Mouse (Mus musculus) lung, embryonic 14.5 days (tissue): ENCODE measurements around the gene Aff3. TPM values are rescaled to one million over a fixed set of nuclear protein-coding genes. Genes with fewer than 3 reads are reported as not detected.

Experiments
- ATAC-seq: fragments of 200-750 bp; cut with Nextera tagmentation; 2 replicates; pipeline ENCODE4 v1.8.0; 2017; ENCODE audit warnings: mild to moderate bottlenecking, moderate TSS enrichment, moderate library complexity; ENCODE audit not compliant: insufficient read depth
- DNase-seq: peaks from one replicate; pipeline ENCODE4 v3.0.0-alpha.2; 2015
- H3K27ac ChIP-seq: fragments of 300-500 bp; sonication (generic); 2 replicates; pipeline ENCODE4 v1.5.1; 2014; ENCODE audit warnings: low read depth, mild to moderate bottlenecking, moderate library complexity
- H3K27me3 ChIP-seq: fragments of 300-500 bp; sonication (generic); 2 replicates; pipeline ENCODE4 v1.6.1; 2014; ENCODE audit warnings: low read length, control low read depth; ENCODE audit not compliant: insufficient read depth
- H3K36me3 ChIP-seq: fragments of 300-500 bp; sonication (generic); 2 replicates; pipeline ENCODE4 v1.6.1; 2014; ENCODE audit warnings: control low read depth; ENCODE audit not compliant: insufficient read depth
- H3K4me1 ChIP-seq: fragments of 300-500 bp; sonication (generic); 2 replicates; pipeline ENCODE4 v1.6.1; 2014; ENCODE audit warnings: antibody characterized with exemption, control low read depth; ENCODE audit not compliant: insufficient read depth
- H3K4me2 ChIP-seq: fragments of 300-500 bp; sonication (generic); 2 replicates; pipeline ENCODE4 v1.6.1; 2014; ENCODE audit warnings: mild to moderate bottlenecking
- H3K4me3 ChIP-seq: fragments of 300-500 bp; sonication (generic); 2 replicates; pipeline ENCODE4 v1.5.1; 2014; ENCODE audit warnings: low read depth, low read length
- H3K9ac ChIP-seq: fragments of 300-500 bp; sonication (generic); 2 replicates; pipeline ENCODE4 v1.6.1; 2014
- H3K9me3 ChIP-seq: fragments of 300-500 bp; sonication (generic); 2 replicates; pipeline ENCODE4 v1.6.1; 2016; ENCODE audit warnings: low read depth, low read length, control low read depth
- CTCF ChIP-seq: IDR thresholded peaks from 2 replicates; pipeline ENCODE4 v1.5.1; 2016; ENCODE audit warnings: antibody characterized with exemption, low read depth
- WGBS: fragments of 180-500 bp; shearing (Covaris S2); extraction: QIAGEN DNeasy Blood & Tissue Kit; methylation state at CpG from one replicate; pipeline ENCODE4 v1.1.7; 2014; 5-methylcytosine and 5-hydroxymethylcytosine counted together
- polyA plus RNA-seq: library from polyadenylated mRNA; unstranded; fragments of >200 nt; fragmentation: Nextera tagmentation; extraction: Ambion mirVana; gene quantifications from 2 replicates; pipeline ENCODE4 v1.2.1, GENCODE M21; 2014

Gene Aff3
- polyA plus RNA-seq, 1 experiment from 2014 or later = 15.2 TPM

GRCm38 (mm10) chr1:38377930-38378329, 286.8 kb downstream of the Aff3 start:
- WGBS = 64% methylated on average over 3 of the region's 3 CpGs
- Histone ChIP-seq H3K4me1 (no peaks in the 10 kb centered on the region), H3K27ac (no peak overlapping the region), H3K36me3 (no peaks in the 10 kb centered on the region), H3K4me2 (no peak overlapping the region), H3K27me3 (no peaks in the 10 kb centered on the region), H3K4me3 (no peak overlapping the region), H3K9me3 (no peaks in the 10 kb centered on the region), H3K9ac (no peak overlapping the region)
- no peak for ATAC-seq
- DNase-seq = no peak
- no peak for TF ChIP-seq CTCF

- no peaks in the 10 kb centered on the region for H3K36me3 ChIP-seq
- DNase-seq (no peak), ATAC-seq (no peak)
- H3K27me3 ChIP-seq = no peaks in the 10 kb centered on the region
- H3K4me1 ChIP-seq = no peaks in the 10 kb centered on the region
- TF ChIP-seq CTCF = no peak
- H3K4me2 ChIP-seq = no peak overlapping the region
- no peak overlapping the region for H3K9ac ChIP-seq
- no peaks in the 10 kb centered on the region for H3K9me3 ChIP-seq
- no peak overlapping the region for H3K4me3 ChIP-seq
- 75% methylated on average over 8 of the region's 8 CpGs for WGBS
- no peak overlapping the region for H3K27ac ChIP-seq
Measured at GRCm38 (mm10) chr1:38369166-38369565, 295.6 kb downstream of the Aff3 start.

DNA sequence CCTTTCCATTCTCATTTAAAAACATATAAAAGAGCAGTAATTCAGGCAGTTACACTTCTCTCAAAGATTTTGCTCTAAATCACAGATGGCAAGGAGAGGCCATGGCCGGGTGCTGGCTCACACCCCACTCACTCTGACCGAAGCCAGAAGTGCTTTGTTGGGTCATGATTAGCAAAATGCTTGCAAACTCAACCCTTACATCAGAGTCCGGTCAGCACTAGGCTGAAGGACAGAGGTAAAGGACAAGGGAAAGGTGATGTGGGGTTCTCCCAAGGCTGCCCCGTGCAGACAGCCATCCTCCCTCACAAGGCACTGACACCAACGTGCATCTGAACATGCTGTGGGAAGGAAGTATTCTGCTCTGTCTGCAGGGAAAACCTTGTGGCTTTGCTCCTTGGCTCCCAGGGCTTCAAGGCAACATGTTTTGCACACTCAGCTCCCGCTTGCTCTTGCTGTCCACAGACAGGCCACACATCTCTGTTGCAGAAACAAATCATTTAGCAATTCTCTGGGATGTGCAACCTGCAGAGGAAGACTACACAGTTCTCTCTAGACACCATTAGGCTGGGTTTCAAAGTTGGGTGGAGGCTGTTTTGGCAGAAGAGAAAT, 296.6 kb downstream of the Aff3 start:
- WGBS = 71% methylated on average over 6 of the region's 6 CpGs
- H3K4me3 ChIP-seq = no peak overlapping the region
- no peak overlapping the region for H3K9ac ChIP-seq
- H3K27me3 ChIP-seq = no peaks in the 10 kb centered on the region
- H3K36me3 ChIP-seq = no peaks in the 10 kb centered on the region
- H3K9me3 ChIP-seq = no peaks in the 10 kb centered on the region
- H3K4me1 ChIP-seq = no peaks in the 10 kb centered on the region
- no peak for DNase-seq
- peak; percentile 24; the same call in 1 of the 2 replicates for ATAC-seq
- H3K27ac ChIP-seq = no peak overlapping the region
- no peak overlapping the region for H3K4me2 ChIP-seq
- TF ChIP-seq CTCF = no peak

- no peak overlapping the region for H3K27ac ChIP-seq
- ATAC-seq (no peak), DNase-seq (no peak)
- no peaks in the 10 kb centered on the region for H3K4me1 ChIP-seq
- H3K4me3 ChIP-seq = no peak overlapping the region
- 94% methylated on average over 14 of the region's 14 CpGs for WGBS
- H3K9me3 ChIP-seq = no peaks in the 10 kb centered on the region
- H3K4me2 ChIP-seq = no peak overlapping the region
- no peak for TF ChIP-seq CTCF
- no peaks in the 10 kb centered on the region for H3K36me3 ChIP-seq
- no peak overlapping the region for H3K9ac ChIP-seq
- H3K27me3 ChIP-seq = no peaks in the 10 kb centered on the region
Measured at GRCm38 (mm10) chr1:38367404-38368080, 297.2 kb downstream of the Aff3 start.

DNA sequence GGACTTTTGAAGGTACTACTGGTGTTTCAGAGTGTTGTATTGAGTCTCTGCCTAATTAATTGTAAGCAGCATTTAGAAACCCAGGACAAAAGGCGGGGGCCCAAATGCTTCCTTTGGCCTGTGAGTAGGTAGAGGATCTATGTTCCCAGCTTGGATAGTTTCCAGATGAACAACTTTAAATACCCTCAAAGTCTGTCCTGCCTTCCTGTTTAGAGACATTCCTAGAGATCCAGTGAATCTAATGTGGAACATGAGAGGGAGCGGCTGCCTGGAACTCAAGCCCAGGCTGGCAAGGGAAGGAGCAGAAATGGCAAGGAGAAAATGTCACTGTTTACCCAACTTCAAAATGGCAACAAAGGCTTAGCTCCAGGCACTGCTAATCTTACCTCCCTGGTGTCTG, 300.9 kb downstream of the Aff3 start:
- no peak for ATAC-seq
- no peaks in the 10 kb centered on the region for H3K9me3 ChIP-seq
- no peak for TF ChIP-seq CTCF
- no peaks in the 10 kb centered on the region for H3K27me3 ChIP-seq
- WGBS = 73% methylated on average over 2 of the region's 2 CpGs
- H3K36me3 ChIP-seq = no peaks in the 10 kb centered on the region
- H3K9ac ChIP-seq = no peak overlapping the region
- H3K4me2 ChIP-seq = no peak overlapping the region
- H3K4me3 ChIP-seq = no peak overlapping the region
- peaks cover under 1% of the 10 kb centered on the region; the same call in 1 of the 2 replicates for H3K4me1 ChIP-seq
- no peak for DNase-seq
- no peak overlapping the region for H3K27ac ChIP-seq

DNA sequence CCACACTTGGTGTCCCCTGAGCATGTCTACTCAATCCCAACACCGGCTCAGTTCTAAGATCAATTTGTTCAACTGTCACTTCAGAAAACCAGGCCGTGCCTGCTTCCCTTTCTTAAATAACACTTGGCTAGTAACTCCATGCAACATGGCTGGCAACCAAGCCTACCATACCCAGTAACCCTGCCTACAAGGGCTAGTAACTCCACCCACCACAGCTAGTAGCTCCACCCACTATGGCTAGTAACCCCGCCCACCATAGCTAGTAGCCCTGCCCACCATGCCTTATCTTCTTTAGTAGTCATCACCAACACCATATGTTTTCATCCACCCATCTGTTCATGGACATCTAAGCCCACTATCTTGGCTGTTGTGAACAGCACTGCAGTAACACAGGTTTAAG, 302.5 kb downstream of the Aff3 start:
- no peak for TF ChIP-seq CTCF
- H3K9me3 ChIP-seq = no peaks in the 10 kb centered on the region
- DNase-seq = no peak
- 77% methylated on average over 3 of the region's 3 CpGs for WGBS
- no peak overlapping the region for H3K9ac ChIP-seq
- H3K27me3 ChIP-seq = no peaks in the 10 kb centered on the region
- H3K27ac ChIP-seq = no peak overlapping the region
- ATAC-seq = no peak
- no peak overlapping the region for H3K4me2 ChIP-seq
- no peak overlapping the region for H3K4me3 ChIP-seq
- peaks cover 16% of the 10 kb centered on the region for H3K4me1 ChIP-seq
- no peaks in the 10 kb centered on the region for H3K36me3 ChIP-seq

- H3K9me3 ChIP-seq = no peaks in the 10 kb centered on the region
- ATAC-seq (peak; percentile 69; the same call in 1 of the 2 replicates), DNase-seq (peak; percentile 69)
- no peak overlapping the region for H3K4me3 ChIP-seq
- peak overlapping the region; percentile 37 for H3K27ac ChIP-seq
- peaks cover 16% of the 10 kb centered on the region for H3K4me1 ChIP-seq
- 75% methylated on average over 26 of the region's 26 CpGs for WGBS
- H3K4me2 ChIP-seq = peak overlapping the region; percentile 31; the same call in 1 of the 2 replicates
- TF ChIP-seq CTCF = no peak
- no peaks in the 10 kb centered on the region for H3K27me3 ChIP-seq
- no peak overlapping the region for H3K9ac ChIP-seq
- no peaks in the 10 kb centered on the region for H3K36me3 ChIP-seq
Measured at GRCm38 (mm10) chr1:38358797-38359349, 305.9 kb downstream of the Aff3 start.
